Mouse (Mus musculus) MEL (cell line): ENCODE measurements around the gene Brca1. TPM values are rescaled to one million over a fixed set of nuclear protein-coding genes. Genes with fewer than 3 reads are reported as not detected.
A peak's percentile ranks its signal among the peaks of the same experiment; 100 is the strongest.

Source experiments
- DNase-seq: peaks from one replicate; pipeline ENCODE4 v3.0.0; 2011; ENCODE audit warnings: low read depth, low spot score
- H3K27ac ChIP-seq: 2 replicates; pipeline ENCODE4 v1.5.1; 2012; ENCODE audit warnings: low read depth, mild to moderate bottlenecking, control low read depth, low read length, moderate library complexity; ENCODE audit not compliant: control insufficient read depth
- H3K27me3 ChIP-seq, 2 experiments: fragments of 150-350 bp in 1 of 2; sonication (generic) in 1 of 2; 2 replicates each; pipeline ENCODE4 v1.6.1; 2012; ENCODE audit warnings: low read length in 2 of 2, mild to moderate bottlenecking in 2 of 2, improper control_type of control experiment in 1 of 2, moderate library complexity in 1 of 2; ENCODE audit not compliant: insufficient read depth in 2 of 2, control insufficient read depth in 1 of 2
- H3K36me3 ChIP-seq, 2 experiments: 2 replicates each; pipeline ENCODE4 v1.6.1; 2012 to 2014; ENCODE audit warnings: low read length in 2 of 2, improper control_type of control experiment in 1 of 2, inconsistent platforms in 1 of 2, mild to moderate bottlenecking in 1 of 2; ENCODE audit not compliant: insufficient read depth in 2 of 2, control insufficient read depth in 1 of 2
- H3K4me1 ChIP-seq, 2 experiments: fragments of 150-350 bp in 1 of 2; sonication (generic) in 1 of 2; 2 replicates each; pipeline ENCODE4 v1.6.1; 2012; ENCODE audit warnings: low read length in 2 of 2, improper control_type of control experiment in 1 of 2, mild to moderate bottlenecking in 1 of 2; ENCODE audit not compliant: insufficient read depth in 2 of 2, control insufficient read depth in 1 of 2
- H3K4me3 ChIP-seq, 2 experiments: fragments of 150-350 bp in 1 of 2; sonication (generic) in 1 of 2; 2 replicates each; pipeline ENCODE4 v1.5.1; 2012; ENCODE audit warnings: low read depth in 2 of 2, low read length in 2 of 2, mild to moderate bottlenecking in 2 of 2, moderate library complexity in 2 of 2, control low read depth in 1 of 2, improper control_type of control experiment in 1 of 2; ENCODE audit not compliant: control insufficient read depth in 1 of 2, insufficient read depth in 1 of 2
- H3K79me2 ChIP-seq: 2 replicates; pipeline ENCODE4 v1.6.1; 2012; ENCODE audit warnings: mild to moderate bottlenecking, low read length, moderate library complexity; ENCODE audit not compliant: control insufficient read depth, poor library complexity, insufficient read depth
- H3K9ac ChIP-seq: 2 replicates; pipeline ENCODE4 v1.6.1; 2012; ENCODE audit warnings: low read depth, mild to moderate bottlenecking, control low read depth, low read length, moderate library complexity; ENCODE audit not compliant: control insufficient read depth, poor library complexity, severe bottlenecking
- H3K9me3 ChIP-seq: fragments of 150-350 bp; sonication (generic); replicated peaks from 2 replicates; pipeline ENCODE4 v1.6.1; 2012; ENCODE audit warnings: mild to moderate bottlenecking, low read length, improper control_type of control experiment, moderate library complexity; ENCODE audit not compliant: insufficient read depth
- BHLHE40 ChIP-seq: IDR thresholded peaks from 2 replicates; pipeline ENCODE4 v1.6.1; 2012; ENCODE audit warnings: low read depth, mild to moderate bottlenecking, inconsistent platforms, low read length, improper control_type of control experiment, borderline replicate concordance
- CHD1 ChIP-seq: IDR thresholded peaks from 2 replicates; pipeline ENCODE4 v1.6.1; 2012; ENCODE audit warnings: low read depth, mild to moderate bottlenecking, inconsistent platforms, low read length, improper control_type of control experiment
- CHD2 ChIP-seq: IDR thresholded peaks from 2 replicates; pipeline ENCODE4 v1.6.1; 2011; ENCODE audit warnings: low read length, improper control_type of control experiment
- CTCF ChIP-seq, 3 experiments: IDR thresholded peaks in 2 of 3; conservative IDR thresholded peaks in 1 of 3; 2 replicates each; pipeline ENCODE4 v1.5.1; 2011 to 2012; ENCODE audit warnings: low read length in 3 of 3, low read depth in 2 of 3, mild to moderate bottlenecking in 2 of 3, improper control_type of control experiment in 1 of 3, inconsistent platforms in 1 of 3, mixed read lengths in 1 of 3, moderate library complexity in 1 of 3; ENCODE audit not compliant: control insufficient read depth in 1 of 3, insufficient read depth in 1 of 3, poor library complexity in 1 of 3, severe bottlenecking in 1 of 3
- EP300 ChIP-seq, 2 experiments: IDR thresholded peaks; 2 replicates each; pipeline ENCODE4 v1.6.1; 2011; ENCODE audit warnings: improper control_type of control experiment in 2 of 2, low read length in 2 of 2, low read depth in 1 of 2, mild to moderate bottlenecking in 1 of 2
- ETS1 ChIP-seq: IDR thresholded peaks from 2 replicates; pipeline ENCODE4 v1.6.1; 2012; ENCODE audit warnings: low read depth, mild to moderate bottlenecking, inconsistent platforms, low read length, improper control_type of control experiment, moderate library complexity
- GABPA ChIP-seq: IDR thresholded peaks from 2 replicates; pipeline ENCODE4 v1.6.1; 2012; ENCODE audit warnings: low read depth, mild to moderate bottlenecking, inconsistent platforms, low read length, improper control_type of control experiment, moderate library complexity
- HCFC1 ChIP-seq: IDR thresholded peaks from 2 replicates; pipeline ENCODE4 v1.6.1; 2012; ENCODE audit warnings: low read depth, mild to moderate bottlenecking, inconsistent platforms, low read length, improper control_type of control experiment, moderate library complexity
- JUND ChIP-seq: IDR thresholded peaks from 2 replicates; pipeline ENCODE4 v1.6.1; 2011; ENCODE audit warnings: low read depth, mild to moderate bottlenecking, improper control_type of control experiment, low read length
- KAT2A ChIP-seq: conservative IDR thresholded peaks from 2 replicates; pipeline ENCODE4 v1.6.1; 2012; ENCODE audit warnings: low read depth, low read length, improper control_type of control experiment, inconsistent platforms
- MAFK ChIP-seq: IDR thresholded peaks from 2 replicates; pipeline ENCODE4 v1.6.1; 2011; ENCODE audit warnings: low read depth, mild to moderate bottlenecking, low read length, improper control_type of control experiment, borderline replicate concordance
- MAX ChIP-seq: IDR thresholded peaks from 2 replicates; pipeline ENCODE4 v1.6.1; 2011; ENCODE audit warnings: low read length, improper control_type of control experiment
- MAZ ChIP-seq: IDR thresholded peaks from 2 replicates; pipeline ENCODE4 v1.6.1; 2012; ENCODE audit warnings: low read depth, mild to moderate bottlenecking, inconsistent platforms, low read length, improper control_type of control experiment
- MEF2A ChIP-seq: IDR thresholded peaks from 2 replicates; pipeline ENCODE4 v1.6.1; 2014; ENCODE audit warnings: low read depth, mild to moderate bottlenecking, inconsistent platforms, low read length, improper control_type of control experiment; ENCODE audit not compliant: poor library complexity, insufficient replicate concordance, severe bottlenecking; ENCODE audit errors: extremely low read depth
- MXI1 ChIP-seq: IDR thresholded peaks from 2 replicates; pipeline ENCODE4 v1.6.1; 2011; ENCODE audit warnings: mild to moderate bottlenecking, low read depth, low read length, improper control_type of control experiment
- MYB ChIP-seq: IDR thresholded peaks from 2 replicates; pipeline ENCODE4 v1.6.1; 2011; ENCODE audit warnings: mild to moderate bottlenecking, low read depth, low read length, improper control_type of control experiment
- MYC ChIP-seq: IDR thresholded peaks from 2 replicates; pipeline ENCODE4 v1.6.1; 2011; ENCODE audit warnings: low read depth, mild to moderate bottlenecking, low read length, improper control_type of control experiment, moderate library complexity
- NELFE ChIP-seq: IDR thresholded peaks from 2 replicates; pipeline ENCODE4 v1.6.1; 2011; ENCODE audit warnings: low read depth, low read length, improper control_type of control experiment
- NRF1 ChIP-seq: IDR thresholded peaks from 2 replicates; pipeline ENCODE4 v1.6.1; 2014; ENCODE audit warnings: low read depth, mild to moderate bottlenecking, inconsistent platforms, low read length, improper control_type of control experiment, moderate library complexity; ENCODE audit not compliant: poor library complexity, insufficient read depth, severe bottlenecking
- POLR2A ChIP-seq, 2 experiments: IDR thresholded peaks; 2 replicates each; pipeline ENCODE4 v1.6.1; 2011 to 2012; ENCODE audit warnings: low read length in 2 of 2, mild to moderate bottlenecking in 2 of 2, control low read depth in 1 of 2, improper control_type of control experiment in 1 of 2, low read depth in 1 of 2, moderate library complexity in 1 of 2; ENCODE audit not compliant: control insufficient read depth in 1 of 2, insufficient read depth in 1 of 2, poor library complexity in 1 of 2
- POLR2AphosphoS2 ChIP-seq: IDR thresholded peaks from 2 replicates; pipeline ENCODE4 v1.6.1; 2011; ENCODE audit warnings: low read length, improper control_type of control experiment
- POLR2AphosphoS5 ChIP-seq: IDR thresholded peaks from 2 replicates; pipeline ENCODE4 v1.6.1; 2012; ENCODE audit warnings: low read depth, borderline replicate concordance, mild to moderate bottlenecking, inconsistent platforms, low read length, moderate library complexity, mixed read lengths
- RAD21 ChIP-seq: IDR thresholded peaks from 2 replicates; pipeline ENCODE4 v1.6.1; 2011; ENCODE audit warnings: mild to moderate bottlenecking, low read depth, low read length, improper control_type of control experiment
- RCOR1 ChIP-seq: IDR thresholded peaks from 2 replicates; pipeline ENCODE4 v1.6.1; 2012; ENCODE audit warnings: low read depth, mild to moderate bottlenecking, inconsistent platforms, low read length, improper control_type of control experiment
- SIN3A ChIP-seq: IDR thresholded peaks from 2 replicates; pipeline ENCODE4 v1.6.1; 2012; ENCODE audit warnings: low read length, improper control_type of control experiment, inconsistent platforms
- SMC3 ChIP-seq: IDR thresholded peaks from 2 replicates; pipeline ENCODE4 v1.6.1; 2011; ENCODE audit warnings: low read depth, low read length, improper control_type of control experiment
- TAL1 ChIP-seq: IDR thresholded peaks from 2 replicates; pipeline ENCODE4 v1.6.1; 2012; ENCODE audit warnings: mild to moderate bottlenecking, inconsistent platforms, low read length, moderate library complexity, mixed read lengths
- TBP ChIP-seq: IDR thresholded peaks from 2 replicates; pipeline ENCODE4 v1.8.0; 2011; ENCODE audit warnings: low read depth, low read length, improper control_type of control experiment
- TCF12 ChIP-seq: IDR thresholded peaks from 2 replicates; pipeline ENCODE4 v1.6.1; 2014; ENCODE audit warnings: low read depth, mild to moderate bottlenecking, inconsistent platforms, low read length, improper control_type of control experiment, moderate library complexity
- UBTF ChIP-seq: IDR thresholded peaks from 2 replicates; pipeline ENCODE4 v1.6.1; 2012; ENCODE audit warnings: low read depth, mild to moderate bottlenecking, inconsistent platforms, low read length, improper control_type of control experiment, moderate library complexity, borderline replicate concordance; ENCODE audit not compliant: insufficient read depth
- USF1 ChIP-seq: IDR thresholded peaks from 2 replicates; pipeline ENCODE4 v1.6.1; 2014; ENCODE audit warnings: low read depth, mild to moderate bottlenecking, inconsistent platforms, low read length, improper control_type of control experiment, moderate library complexity
- USF2 ChIP-seq, 2 experiments: IDR thresholded peaks; 2 replicates each; pipeline ENCODE4 v1.6.1; 2011 to 2012; ENCODE audit warnings: improper control_type of control experiment in 2 of 2, low read length in 2 of 2, borderline replicate concordance in 1 of 2, inconsistent platforms in 1 of 2, low read depth in 1 of 2, mild to moderate bottlenecking in 1 of 2; ENCODE audit not compliant: insufficient read depth in 1 of 2
- ZC3H11A ChIP-seq: IDR thresholded peaks from 2 replicates; pipeline ENCODE4 v1.6.1; 2012; ENCODE audit warnings: low read depth, mild to moderate bottlenecking, inconsistent platforms, low read length, improper control_type of control experiment
- ZKSCAN1 ChIP-seq: IDR thresholded peaks from 2 replicates; pipeline ENCODE4 v1.6.1; 2012; ENCODE audit warnings: low read depth, mild to moderate bottlenecking, inconsistent platforms, low read length, improper control_type of control experiment, moderate library complexity
- ZMIZ1 ChIP-seq: IDR thresholded peaks from 2 replicates; pipeline ENCODE4 v1.6.1; 2012; ENCODE audit warnings: low read depth, mild to moderate bottlenecking, inconsistent platforms, low read length, improper control_type of control experiment, moderate library complexity
- ZNF384 ChIP-seq: IDR thresholded peaks from 2 replicates; pipeline ENCODE4 v1.6.1; 2012; ENCODE audit warnings: low read depth, mild to moderate bottlenecking, inconsistent platforms, low read length, improper control_type of control experiment
- polyA plus RNA-seq, 2 experiments: library from polyadenylated mRNA; stranded (reverse) in 1 of 2; unstranded in 1 of 2; fragments of >175 nt in 1 of 2; fragments of >200 nt in 1 of 2; gene quantifications; 2 replicates each; pipeline versions ENCODE4 v1.2.1 to v1.2.4; 2012; ENCODE audit warnings: low replicate concordance in 2 of 2, low read depth in 1 of 2; ENCODE audit not compliant: insufficient read length in 2 of 2, insufficient read depth in 1 of 2, missing spikeins in 1 of 2
- total RNA-seq: library from RNA; depleted of rRNA; stranded (reverse); fragments of 300-350 nt; gene quantifications from 2 replicates; pipeline ENCODE4 v1.2.3, GENCODE M21; 2012

Gene Brca1
- total and polyA plus RNA-seq, 3 experiments: 25.7 to 1,155 (median 35.3) TPM

DNA sequence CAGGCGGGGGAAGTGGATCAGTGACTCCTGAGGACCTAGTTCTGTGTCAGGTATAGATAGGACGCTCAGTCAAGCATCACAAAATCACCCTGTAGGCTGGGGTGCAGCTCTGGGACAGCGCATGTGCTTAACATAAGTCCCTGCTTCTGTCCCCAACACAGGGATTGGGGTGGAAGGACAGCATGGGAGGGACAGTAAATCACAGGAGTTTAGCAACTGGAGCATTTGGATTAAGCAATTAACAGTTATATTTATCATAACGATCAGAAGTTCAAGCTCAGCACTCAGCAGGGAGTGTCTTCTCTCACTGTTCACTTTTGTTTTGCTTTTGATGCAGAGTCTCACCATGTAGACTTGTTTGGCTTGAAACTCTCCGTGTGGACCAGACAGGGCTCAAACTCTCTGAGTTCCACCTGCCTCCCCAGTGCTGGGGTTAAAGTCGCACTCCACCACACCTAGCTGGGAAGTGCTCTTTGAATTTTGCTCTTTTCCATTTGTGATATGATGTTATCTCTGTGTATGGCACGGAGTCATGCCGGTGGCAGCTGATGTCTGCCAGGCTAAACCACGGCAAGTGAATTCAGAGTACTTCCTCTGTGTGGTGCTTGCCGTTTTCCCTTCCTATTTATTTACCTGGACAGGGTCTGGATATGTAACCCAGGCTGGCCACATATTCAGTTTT lies 99.5 kb downstream of the Brca1 start:
- peaks cover 1% of the 10 kb centered on the region for H3K79me2 ChIP-seq
- H3K4me3 ChIP-seq: peak overlapping the region; percentile 1 to 37
- H3K36me3 ChIP-seq: peaks cover 2 to 24% of the 10 kb centered on the region in 2 experiments; a peak in 3 of 4 replicates
- peak overlapping the region; percentile 0 for H3K9ac ChIP-seq
- no peaks in the 10 kb centered on the region for H3K9me3 ChIP-seq
- H3K4me1 ChIP-seq: peaks cover 17 to 29% of the 10 kb centered on the region in 2 experiments
- DNase-seq: peak; percentile 49
- H3K27ac ChIP-seq: peak overlapping the region; percentile 18
- H3K27me3 ChIP-seq: no peaks in the 10 kb centered on the region
- no peak for TF ChIP-seq SMC3
- 0 out of 2 replicates have a peak, but pooled peaks have one; percentile 13 for TF ChIP-seq TCF12
- TF ChIP-seq RCOR1: no peak
- TF ChIP-seq GABPA: no peak
- peak; percentile 39; the same call in 1 of the 2 replicates for TF ChIP-seq SIN3A
- TF ChIP-seq MEF2A: no peak
- no peak for TF ChIP-seq USF1
- TF ChIP-seq RAD21: no peak
- TF ChIP-seq USF2 (IDR thresholded peaks at IDR 0.05; ENCODE audit: borderline replicate concordance in 1 of 2, insufficient read depth in 1 of 2, low read depth in 1 of 2, low read length in 2 of 2): no peak
- TF ChIP-seq KAT2A: no peak
- no peak for TF ChIP-seq HCFC1
- 0 out of 2 replicates have a peak, but pooled peaks have one; percentile 15 for TF ChIP-seq TAL1
- no peak for TF ChIP-seq MAFK
- TF ChIP-seq POLR2A (IDR thresholded peaks at IDR 0.05; ENCODE audit: control insufficient read depth in 1 of 2, insufficient read depth in 1 of 2, low read depth in 1 of 2, low read length in 2 of 2, poor library complexity in 1 of 2): no peak
- TF ChIP-seq EP300 (IDR thresholded peaks at IDR 0.05; ENCODE audit: low read depth in 1 of 2, low read length in 2 of 2): peak; percentile 1 to 45; a peak in 2 of 4 replicates
- no peak for TF ChIP-seq POLR2AphosphoS5
- no peak for TF ChIP-seq POLR2AphosphoS2
- TF ChIP-seq MYC: no peak
- TF ChIP-seq MAZ: no peak
- peak; percentile 61 for TF ChIP-seq ETS1
- 0 out of 2 replicates have a peak, but pooled peaks have one; percentile 56 for TF ChIP-seq CHD1
- TF ChIP-seq JUND: no peak
- TF ChIP-seq CHD2: no peak
- peak; percentile 41; the same call in 1 of the 2 replicates for TF ChIP-seq BHLHE40
- TF ChIP-seq MAX: no peak; the same call in 1 of the 2 replicates
- TF ChIP-seq ZNF384: no peak
- TF ChIP-seq MYB: no peak
- no peak for TF ChIP-seq TBP
- no peak for TF ChIP-seq ZC3H11A
- TF ChIP-seq NRF1: no peak; the same call in 1 of the 2 replicates
- TF ChIP-seq CTCF (IDR thresholded peaks at IDR 0.05 in 2 of 3, conservative IDR thresholded peaks at IDR 0.05 in 1 of 3; ENCODE audit: control insufficient read depth in 1 of 3, insufficient read depth in 1 of 3, low read depth in 2 of 3, low read length in 3 of 3, poor library complexity in 1 of 3, severe bottlenecking in 1 of 3): no peak
- TF ChIP-seq ZKSCAN1: no peak
- no peak for TF ChIP-seq ZMIZ1
- TF ChIP-seq MXI1: peak; percentile 26; the same call in 1 of the 2 replicates
- TF ChIP-seq UBTF: no peak
- no peak for TF ChIP-seq NELFE
